Mouse (Mus musculus) A20 (cell line): ENCODE data around the gene Trim68.
"Not testable (repeated sequence)": the region's sequence is repeated elsewhere in the genome, so short reads cannot be mapped to it uniquely, and the experiment has no call there.

Source experiments
- DNase-seq: peaks from one replicate; pipeline ENCODE4 v3.0.0-alpha.2; 2011; ENCODE audit warnings: low read depth, low spot score

Trim68 gene

GRCm38 (mm10) chr7:102686944-102687501 lies at the start of gene Trim68:
Gene Trim68 (minus strand): TSS chr7:102687327.
- peak; percentile 94 for DNase-seq

- no peak for DNase-seq
Observed at GRCm38 (mm10) chr7:102733793-102734192, 46.7 kb upstream of the Trim68 start.

- DNase-seq: no peak
Observed at GRCm38 (mm10) chr7:102727391-102727790, 40.3 kb upstream of the Trim68 start, which contains the start of gene Olfr559. Gene Olfr559 (minus strand): TSS chr7:102727491.

GRCm38 (mm10) chr7:102718970-102719369 lies 31.8 kb upstream of the Trim68 start, which contains the start of gene Olfr33:
Gene Olfr33 (minus strand): TSS chr7:102719070.
- no peak for DNase-seq

- no peak for DNase-seq
Observed at GRCm38 (mm10) chr7:102701915-102702314, 14.8 kb upstream of the Trim68 start, which contains the start of gene Olfr558. Gene Olfr558 (plus strand): TSS chr7:102702215.

GRCm38 (mm10) chr7:102698461-102698860 lies 11.3 kb upstream of the Trim68 start:
- no peak for DNase-seq

GRCm38 (mm10) chr7:102695358-102696125 lies 8.4 kb upstream of the Trim68 start, which contains the start of gene Olfr557:
Gene Olfr557 (plus strand): TSS chr7:102695910.
- DNase-seq: peak; percentile 54

- no peak for DNase-seq
Observed at GRCm38 (mm10) chr7:102681916-102682315, 5.2 kb downstream of the Trim68 start.

- no peak for DNase-seq
Observed at GRCm38 (mm10) chr7:102676225-102676624, 10.9 kb downstream of the Trim68 start.

GRCm38 (mm10) chr7:102665378-102665777 lies 21.7 kb downstream of the Trim68 start:
- DNase-seq: peak; percentile 37

- DNase-seq: no peak
Observed at GRCm38 (mm10) chr7:102664599-102664998, 22.5 kb downstream of the Trim68 start, which contains the start of gene Olfr556. Gene Olfr556 (plus strand): TSS chr7:102664899.

GRCm38 (mm10) chr7:102658523-102658922 lies 28.6 kb downstream of the Trim68 start, which contains the start of gene Olfr555:
Gene Olfr555 (plus strand): TSS chr7:102658823.
- DNase-seq: no peak

- DNase-seq: not testable (repeated sequence)
Observed at GRCm38 (mm10) chr7:102644945-102645344, 42.2 kb downstream of the Trim68 start.

GRCm38 (mm10) chr7:102638132-102638531 lies 49.0 kb downstream of the Trim68 start, which contains the start of gene Olfr554:
Gene Olfr554 (plus strand): TSS chr7:102638432.
- DNase-seq: no peak

- DNase-seq: peak; percentile 53
Observed at GRCm38 (mm10) chr7:102636665-102637064, 50.5 kb downstream of the Trim68 start.
